Mouse (Mus musculus) megakaryocyte, adult 5-6 weeks (primary cell): Measurements from ENCODE around the gene Fbxo30. TPM values are rescaled to one million over a fixed set of nuclear protein-coding genes. Genes with fewer than 3 reads are reported as not detected.

Experiments used
- ATAC-seq: 2 replicates; pipeline ENCODE4 v1.8.0; 2016; ENCODE audit warnings: mild to moderate bottlenecking, inconsistent platforms; ENCODE audit not compliant: poor library complexity, severe bottlenecking
- total RNA-seq, 2 experiments: library from RNA; stranded (forward) in 1 of 2; stranded (reverse) in 1 of 2; fragments of 153-499, 151-499 nt in 1 of 2; fragments of 221-1000, 200-1000 nt in 1 of 2; gene quantifications; 2 replicates each; pipeline versions ENCODE4 v1.2.3 to v1.2.4; 2015 to 2017

The Fbxo30 gene
- total RNA-seq, 2 experiments from 2014 or later: 8.6 to 10.4 TPM

DNA sequence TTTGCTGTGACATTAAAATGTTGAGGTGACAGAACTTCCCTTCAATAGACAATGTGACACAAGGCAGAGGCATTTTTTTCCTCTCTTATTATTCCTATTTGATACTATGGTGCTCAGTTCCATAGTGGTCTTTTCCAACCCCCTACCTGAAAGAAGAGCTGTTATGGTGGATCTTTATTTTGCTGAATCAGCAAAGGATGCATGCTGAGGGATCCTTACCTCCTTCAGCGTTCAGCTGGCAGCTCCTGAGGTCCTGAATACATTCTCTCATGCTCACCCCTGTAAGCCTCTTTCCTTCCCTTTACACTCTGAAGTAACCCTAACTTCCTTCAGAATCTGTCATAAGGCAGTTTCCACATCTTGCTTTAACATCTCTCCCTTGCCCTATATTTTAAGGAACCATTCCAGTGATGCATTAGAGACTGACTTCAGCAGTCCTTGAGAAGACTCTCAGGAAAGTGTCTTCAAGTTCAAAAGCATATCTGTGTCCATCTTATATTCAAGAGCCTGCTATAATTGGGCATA lies 38.4 kb downstream of the Fbxo30 start:
- peak; percentile 85 for ATAC-seq

DNA sequence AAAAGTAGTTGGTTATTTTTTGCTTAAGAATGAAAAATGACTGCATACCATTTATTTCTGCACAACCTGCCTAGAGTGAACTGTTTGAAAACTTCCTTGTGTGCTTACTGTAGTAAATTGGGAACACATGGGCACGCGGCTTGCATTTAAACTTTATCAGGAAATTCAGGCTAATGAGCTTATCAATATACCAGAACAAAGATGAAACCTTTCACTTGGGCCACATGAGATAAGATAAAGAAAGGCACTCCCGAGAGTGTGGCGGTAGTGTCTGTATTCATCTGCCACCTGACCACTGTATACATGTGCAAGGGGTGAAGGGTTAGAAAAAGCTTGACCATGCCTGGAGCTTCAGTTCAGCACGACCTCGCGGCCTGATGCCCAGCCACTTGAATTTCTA lies 41.2 kb downstream of the Fbxo30 start:
- no peak for ATAC-seq

DNA sequence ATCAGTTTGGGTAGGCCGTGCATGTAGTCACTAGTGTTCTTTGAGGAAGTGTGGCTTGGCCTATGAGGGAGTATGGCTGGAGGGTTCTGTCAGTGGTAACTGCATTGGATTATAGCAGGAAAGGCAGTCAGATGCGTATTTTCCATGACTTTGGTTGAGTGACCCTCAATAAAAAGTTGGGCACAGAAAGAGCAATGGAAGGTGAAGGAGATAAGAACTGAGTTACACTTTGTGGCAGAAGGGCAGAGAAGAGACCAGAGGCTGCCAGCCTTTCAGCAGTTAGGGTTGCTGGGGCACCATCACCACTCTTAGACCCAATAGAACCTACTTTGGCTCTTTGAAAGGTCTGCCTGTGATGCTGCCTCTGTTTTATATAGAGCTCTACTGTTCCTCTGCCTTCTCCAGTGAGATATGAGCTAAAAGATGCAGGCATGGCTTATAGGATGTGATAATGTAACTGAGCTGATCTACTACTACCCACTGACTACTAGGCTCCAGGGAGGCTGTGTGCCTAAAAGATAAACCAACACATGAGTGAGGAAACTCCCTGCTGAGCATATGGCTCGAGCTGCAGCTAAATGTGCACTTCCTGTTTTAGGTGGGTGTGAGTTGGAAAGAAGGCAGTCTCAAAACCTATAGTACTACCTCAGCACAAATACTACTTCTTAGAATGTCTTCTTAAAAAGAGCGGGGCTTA lies 42.2 kb downstream of the Fbxo30 start:
- peak; percentile 65 for ATAC-seq

DNA sequence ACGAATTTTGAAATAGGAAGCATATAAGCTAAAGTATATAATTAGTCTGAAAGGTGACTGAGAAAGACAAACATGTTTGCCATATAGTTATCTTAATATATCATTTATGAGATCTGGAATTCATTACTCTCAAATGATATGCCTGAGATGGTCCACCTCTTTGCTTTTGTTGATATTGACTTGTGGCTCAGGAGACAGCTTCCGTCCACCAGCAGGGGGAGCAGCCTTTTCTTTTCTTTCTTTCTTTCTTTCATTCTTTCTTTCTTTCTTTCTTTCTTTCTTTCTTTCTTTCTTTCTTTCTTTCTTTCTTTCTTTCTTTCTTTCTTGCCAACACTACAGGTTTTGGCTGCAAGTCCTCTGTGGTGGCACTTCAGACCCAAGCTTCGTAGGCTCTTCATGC lies 45.4 kb downstream of the Fbxo30 start:
- no peak for ATAC-seq

DNA sequence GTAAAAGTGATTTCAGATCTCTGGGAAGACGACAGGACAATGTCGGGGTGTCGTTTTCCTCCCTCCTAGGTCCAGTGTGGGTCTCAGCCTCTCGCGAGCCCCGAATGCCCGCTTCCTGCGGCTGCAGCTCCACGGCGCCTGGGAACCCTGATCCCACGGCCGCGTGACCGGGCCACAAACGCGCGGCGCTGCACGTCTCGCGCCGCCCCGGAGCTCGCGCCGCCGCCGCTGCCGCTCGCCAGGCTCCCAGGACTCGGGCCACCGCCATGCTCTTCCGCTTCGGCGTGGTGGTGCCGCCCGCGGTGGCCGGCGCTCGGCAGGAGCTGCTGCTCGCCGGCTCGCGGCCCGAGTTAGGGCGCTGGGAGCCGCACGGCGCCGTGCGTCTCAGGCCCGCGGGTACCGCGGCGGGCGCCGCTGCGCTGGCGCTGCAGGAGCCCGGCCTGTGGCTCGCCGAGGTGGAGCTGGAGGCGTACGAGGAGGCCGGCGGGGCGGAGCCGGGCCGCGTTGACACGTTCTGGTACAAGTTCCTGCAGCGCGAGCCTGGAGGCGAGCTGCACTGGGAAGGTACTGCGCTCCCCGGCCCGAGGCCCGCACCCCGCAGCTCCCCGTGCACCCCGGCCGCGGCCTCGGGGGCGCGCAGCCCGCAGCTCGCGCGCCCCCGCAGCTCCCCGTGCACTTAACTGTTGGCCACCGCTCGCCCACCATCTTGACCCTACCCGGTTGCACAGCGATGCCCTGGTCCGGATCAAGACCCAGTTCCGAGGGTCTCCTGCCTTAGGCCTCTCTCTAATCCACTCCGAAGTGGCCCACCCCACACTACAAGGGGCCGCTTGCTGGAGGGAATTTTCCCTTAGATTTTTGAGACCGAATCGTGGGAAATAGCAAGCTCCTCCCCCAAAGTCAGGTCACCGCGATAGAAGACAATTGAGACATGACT lies 62.3 kb downstream of the Fbxo30 start, which contains the start of gene Epm2a:
Epm2a (plus strand) TSS at position 200 of the 937 bp plus-strand sequence.
- peak; percentile 97 for ATAC-seq

DNA sequence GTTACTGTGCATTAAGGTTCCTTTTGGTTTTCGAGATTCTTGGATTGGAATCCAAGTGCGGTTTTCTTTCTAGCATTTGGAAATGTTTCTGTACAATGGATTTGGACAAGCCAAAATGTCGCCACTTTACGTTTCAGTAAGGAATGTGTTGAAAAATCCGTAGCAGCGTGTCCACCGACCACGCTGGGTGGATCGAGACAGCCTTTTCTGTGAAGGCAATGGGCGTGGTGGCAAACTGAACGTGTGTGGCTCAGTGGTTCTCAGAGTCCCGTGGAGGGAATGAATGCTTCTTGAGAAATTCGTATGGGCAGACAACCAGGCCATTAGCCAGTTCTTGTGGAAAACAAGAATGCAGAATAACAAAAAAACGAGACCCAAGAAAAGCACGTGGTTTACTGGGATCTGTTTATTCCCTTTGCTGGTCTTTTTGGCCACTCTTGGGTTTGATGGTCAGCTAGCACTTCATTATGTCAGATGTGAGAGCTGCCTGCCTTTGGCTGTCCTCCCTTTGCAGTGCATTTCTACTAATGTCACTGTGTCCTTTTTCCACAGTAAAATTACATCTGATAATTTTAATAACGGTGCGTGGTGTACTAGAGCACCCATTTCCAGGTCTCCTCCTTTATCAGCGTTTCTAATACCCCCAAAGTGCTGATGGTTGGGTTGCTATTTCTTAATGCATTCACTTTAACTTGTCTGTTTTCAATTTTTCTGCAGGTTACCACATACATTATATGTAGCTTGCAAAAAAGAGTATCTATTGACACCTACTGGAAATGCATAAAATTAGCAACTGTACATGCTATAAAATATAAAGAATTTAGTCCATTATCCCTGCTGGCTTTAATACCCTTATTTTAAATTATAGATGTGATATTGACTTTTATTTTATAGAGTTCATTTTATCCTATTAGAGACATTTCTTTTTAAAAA lies 63.7 kb downstream of the Fbxo30 start:
- ATAC-seq: no peak

Other genes with a start within 250 kb of the Fbxo30 start
- gene Grm1, start 199.0 kb upstream of the Fbxo30 start, total RNA-seq (2015): 0.31 TPM in 1 of 2 replicates, not detected in the other
- gene Grm1, start 199.0 kb upstream of the Fbxo30 start, total RNA-seq (2017): 0.16 and 0.99 TPM in 2 replicates
- gene Shprh, start 131.9 kb upstream of the Fbxo30 start, total RNA-seq (2015): 13.0 and 13.4 TPM in 2 replicates
- gene Shprh, start 131.9 kb upstream of the Fbxo30 start, total RNA-seq (2017): 20.2 and 24.3 TPM in 2 replicates
- gene Epm2a, start 62.1 kb downstream of the Fbxo30 start, total RNA-seq (2015): 0.36 and 1.2 TPM in 2 replicates
- gene Epm2a, start 62.1 kb downstream of the Fbxo30 start, total RNA-seq (2017): 0.81 and 1.1 TPM in 2 replicates